Mouse (Mus musculus) megakaryocyte, embryonic 14.5 days (primary cell): ENCODE data around the gene Zfp266. TPM values are rescaled to one million over a fixed set of nuclear protein-coding genes. Genes with fewer than 3 reads are reported as not detected.

Experiments
- H3K27me3 ChIP-seq: replicated peaks from 2 replicates; pipeline ENCODE3; 2012; ENCODE audit warnings: inconsistent platforms
- H3K36me3 ChIP-seq: replicated peaks from 2 replicates; pipeline ENCODE3; 2012; ENCODE audit warnings: low read length, inconsistent platforms, mixed read lengths
- H3K4me1 ChIP-seq: 2 replicates; pipeline ENCODE4 v1.6.1; 2012; ENCODE audit warnings: inconsistent platforms
- H3K4me3 ChIP-seq: replicated peaks from 2 replicates; pipeline ENCODE3; 2012; ENCODE audit warnings: moderate library complexity, mild to moderate bottlenecking, inconsistent platforms
- H3K9me3 ChIP-seq: 2 replicates; pipeline ENCODE4 v1.6.1; 2012; ENCODE audit warnings: inconsistent platforms
- FLI1 ChIP-seq: IDR thresholded peaks from 2 replicates; pipeline ENCODE4 v1.6.1; 2012; ENCODE audit warnings: low read length, inconsistent platforms, mixed read lengths
- GATA1 ChIP-seq: IDR thresholded peaks from 3 replicates; pipeline ENCODE4 v1.6.1; 2012; ENCODE audit warnings: mixed read lengths, low read length, inconsistent platforms, borderline replicate concordance
- polyA plus RNA-seq: library from polyadenylated mRNA; stranded (reverse); fragments of >175 nt; gene quantifications from 2 replicates; pipeline ENCODE4 v1.2.3, GENCODE M21; 2012; ENCODE audit warnings: low replicate concordance; ENCODE audit not compliant: insufficient read depth

Zfp266 gene
- polyA plus RNA-seq, 1 experiment = 0.56 TPM

DNA sequence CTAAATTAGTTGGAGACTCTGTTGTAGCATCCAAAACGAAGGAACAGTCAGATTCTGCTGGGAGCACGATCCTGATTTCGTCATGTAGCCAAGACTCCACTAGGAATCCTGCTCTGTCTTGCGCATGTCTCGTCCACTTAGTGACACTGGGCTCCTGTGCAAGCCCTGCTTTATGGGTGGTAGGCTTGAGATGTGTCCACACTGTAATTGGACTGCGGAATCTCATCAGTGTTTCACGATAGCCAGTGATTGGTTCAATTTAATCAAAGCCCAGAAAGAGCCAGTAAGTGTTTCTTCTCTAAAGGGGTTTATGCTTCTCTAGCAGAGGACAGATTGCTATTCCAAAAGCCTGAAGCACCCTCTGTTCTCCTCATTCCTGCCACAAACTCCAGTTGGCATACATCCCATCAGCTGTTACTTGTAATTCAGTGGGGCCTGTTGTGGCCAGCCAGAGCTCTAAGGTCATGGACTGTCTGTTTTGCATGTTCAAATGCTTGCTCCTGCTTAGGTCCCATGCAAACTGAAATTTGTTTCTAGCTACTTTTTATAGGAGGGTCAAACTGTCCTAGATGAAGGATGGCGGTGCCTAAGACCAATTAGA, 13.2 kb upstream of the Zfp266 start:
- H3K9me3 ChIP-seq = no peaks in the 10 kb centered on the region
- TF ChIP-seq FLI1 (no peak), GATA1 (no peak)
- peaks cover 7% of the 10 kb centered on the region for H3K4me1 ChIP-seq
- H3K4me3 ChIP-seq = no peak overlapping the region
- H3K36me3 ChIP-seq = no peaks in the 10 kb centered on the region
- peaks cover 39% of the 10 kb centered on the region for H3K27me3 ChIP-seq

GRCm38 (mm10) chr9:20520531-20521210, 546 bp downstream of the Zfp266 start:
- Histone ChIP-seq H3K27me3 (no peaks in the 10 kb centered on the region), H3K4me3 (peak overlapping the region; percentile 94), H3K9me3 (no peaks in the 10 kb centered on the region), H3K36me3 (peaks cover 30% of the 10 kb centered on the region), H3K4me1 (peaks cover 40% of the 10 kb centered on the region)
- no peak for TF ChIP-seq FLI1
- TF ChIP-seq GATA1 = no peak

DNA sequence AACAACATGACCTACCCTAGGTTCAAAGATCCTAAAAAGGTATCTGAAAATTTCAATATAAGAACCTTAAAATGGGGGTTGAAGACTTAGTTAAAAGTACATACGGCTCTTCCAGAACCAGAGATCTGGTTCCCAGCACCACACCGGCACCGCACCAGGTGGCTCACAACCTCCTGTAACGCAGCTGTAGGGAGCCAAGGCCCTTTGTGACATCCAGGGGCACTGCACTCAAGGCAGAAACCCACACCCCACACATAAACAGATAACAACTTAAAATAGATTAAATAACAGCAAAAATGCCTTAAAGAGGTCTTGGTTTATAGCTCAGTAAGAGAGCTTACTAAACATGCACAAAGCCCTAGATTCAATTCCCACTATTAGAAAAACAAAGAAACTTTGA, 1.3 kb downstream of the Zfp266 start:
- Histone ChIP-seq H3K4me3 (peak overlapping the region; percentile 86), H3K9me3 (no peaks in the 10 kb centered on the region), H3K27me3 (no peaks in the 10 kb centered on the region), H3K36me3 (peaks cover 37% of the 10 kb centered on the region), H3K4me1 (peaks cover 39% of the 10 kb centered on the region)
- TF ChIP-seq GATA1 (no peak), FLI1 (no peak)

GRCm38 (mm10) chr9:20518708-20519107, 2.5 kb downstream of the Zfp266 start:
- TF ChIP-seq GATA1 (no peak), FLI1 (no peak)
- Histone ChIP-seq H3K4me3 (no peak overlapping the region), H3K4me1 (peaks cover 46% of the 10 kb centered on the region), H3K27me3 (no peaks in the 10 kb centered on the region), H3K36me3 (peaks cover 49% of the 10 kb centered on the region), H3K9me3 (no peaks in the 10 kb centered on the region)

- no peaks in the 10 kb centered on the region for H3K27me3 ChIP-seq
- H3K9me3 ChIP-seq = no peaks in the 10 kb centered on the region
- no peak for TF ChIP-seq FLI1
- no peak for TF ChIP-seq GATA1
- peaks cover 59% of the 10 kb centered on the region for H3K36me3 ChIP-seq
- no peak overlapping the region for H3K4me3 ChIP-seq
- peaks cover 55% of the 10 kb centered on the region for H3K4me1 ChIP-seq
Measured at GRCm38 (mm10) chr9:20517727-20518126, 3.5 kb downstream of the Zfp266 start.

DNA sequence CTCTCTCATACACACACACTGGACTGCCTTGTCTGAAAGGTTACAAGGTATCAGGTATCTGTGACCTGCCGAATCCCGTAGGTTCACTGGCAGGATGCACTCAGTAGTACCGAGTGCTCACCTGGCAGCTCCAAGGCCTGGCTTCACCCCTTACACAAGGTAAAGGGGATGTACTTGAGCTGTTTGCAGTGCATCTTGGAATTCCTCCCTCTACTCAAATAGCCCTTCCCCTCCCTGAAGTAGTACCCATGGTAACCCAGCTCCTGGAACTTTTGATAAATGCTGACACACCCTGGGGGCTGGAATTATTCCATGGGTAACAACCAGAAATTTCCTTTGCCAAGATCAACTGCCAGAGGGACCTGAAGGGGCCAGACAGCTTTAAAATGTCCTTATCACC, 7.2 kb downstream of the Zfp266 start:
- Histone ChIP-seq H3K4me3 (no peak overlapping the region), H3K9me3 (no peaks in the 10 kb centered on the region), H3K27me3 (no peaks in the 10 kb centered on the region), H3K4me1 (peaks cover 68% of the 10 kb centered on the region), H3K36me3 (peaks cover 81% of the 10 kb centered on the region)
- TF ChIP-seq FLI1 (no peak), GATA1 (no peak)

GRCm38 (mm10) chr9:20512714-20513113, 8.5 kb downstream of the Zfp266 start:
- H3K27me3 ChIP-seq = no peaks in the 10 kb centered on the region
- H3K9me3 ChIP-seq = no peaks in the 10 kb centered on the region
- peaks cover 56% of the 10 kb centered on the region for H3K4me1 ChIP-seq
- H3K36me3 ChIP-seq = peaks cover 82% of the 10 kb centered on the region
- no peak overlapping the region for H3K4me3 ChIP-seq
- TF ChIP-seq FLI1 = no peak
- TF ChIP-seq GATA1 = no peak

DNA sequence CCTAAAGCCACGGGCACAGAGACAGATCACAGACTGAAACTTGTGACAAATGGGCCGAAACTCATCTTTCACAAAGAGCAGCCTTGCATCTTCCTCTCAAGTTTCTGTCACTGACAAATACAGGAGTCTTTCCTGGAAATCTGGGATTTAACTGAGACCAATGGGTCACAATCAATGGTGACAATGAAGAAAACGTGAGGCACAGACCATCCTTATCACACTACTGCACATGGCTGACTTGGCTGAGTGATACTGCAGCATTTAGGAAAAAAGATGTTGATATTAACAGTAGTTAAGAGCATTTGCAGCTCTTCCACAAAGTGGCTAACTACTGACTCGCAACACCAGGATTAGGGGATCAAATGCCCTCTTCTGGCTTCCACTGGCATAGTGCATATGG, 9.6 kb downstream of the Zfp266 start:
- Histone ChIP-seq H3K4me1 (peaks cover 53% of the 10 kb centered on the region), H3K36me3 (peaks cover 82% of the 10 kb centered on the region), H3K27me3 (no peaks in the 10 kb centered on the region), H3K9me3 (no peaks in the 10 kb centered on the region), H3K4me3 (no peak overlapping the region)
- TF ChIP-seq GATA1 (no peak), FLI1 (no peak)

DNA sequence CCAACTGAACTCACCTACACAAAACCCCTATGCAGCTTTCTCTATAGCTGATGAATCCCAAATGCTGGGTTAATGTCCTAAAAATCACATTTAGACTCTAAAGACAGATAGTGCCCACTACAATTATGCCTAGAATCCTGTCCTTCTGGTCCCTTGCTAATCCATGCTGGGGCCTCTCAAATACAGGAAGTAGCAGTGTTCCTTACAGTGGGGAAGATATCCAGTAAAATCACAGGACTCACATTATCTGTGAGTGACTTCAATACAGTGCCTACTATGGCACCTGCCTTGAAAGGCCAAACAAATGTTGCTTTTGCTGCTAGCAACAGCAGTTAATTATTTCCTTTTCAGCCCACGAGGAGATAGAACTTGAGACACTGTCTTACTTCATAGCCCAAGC, 10.9 kb downstream of the Zfp266 start:
- no peaks in the 10 kb centered on the region for H3K9me3 ChIP-seq
- no peak overlapping the region for H3K4me3 ChIP-seq
- no peaks in the 10 kb centered on the region for H3K27me3 ChIP-seq
- peaks cover 50% of the 10 kb centered on the region for H3K4me1 ChIP-seq
- H3K36me3 ChIP-seq = peaks cover 82% of the 10 kb centered on the region
- no peak for TF ChIP-seq GATA1
- no peak for TF ChIP-seq FLI1

GRCm38 (mm10) chr9:20509676-20510075, 11.5 kb downstream of the Zfp266 start:
- Histone ChIP-seq H3K36me3 (peaks cover 82% of the 10 kb centered on the region), H3K9me3 (no peaks in the 10 kb centered on the region), H3K27me3 (no peaks in the 10 kb centered on the region), H3K4me3 (no peak overlapping the region), H3K4me1 (peaks cover 45% of the 10 kb centered on the region)
- TF ChIP-seq FLI1 (no peak), GATA1 (no peak)
